Mouse (Mus musculus) adipose tissue, adult 10 weeks (tissue): ENCODE data around the gene Dhx30. TPM values are rescaled to one million over a fixed set of nuclear protein-coding genes. Genes with fewer than 3 reads are reported as not detected.

Experiments
- polyA plus RNA-seq: library from polyadenylated mRNA; stranded (reverse); fragments of 350-450 nt; fragmentation: Illumina TruSeq; extraction: RNeasy Lipid Tissue Mini Kit (QIAGEN cat#74804); gene quantifications from one replicate; pipeline ENCODE4 v1.2.3, GENCODE M21; 2014; ENCODE audit warnings: low read depth, low replicate concordance

The Dhx30 gene
- polyA plus RNA-seq = 48.3 TPM

DNA sequence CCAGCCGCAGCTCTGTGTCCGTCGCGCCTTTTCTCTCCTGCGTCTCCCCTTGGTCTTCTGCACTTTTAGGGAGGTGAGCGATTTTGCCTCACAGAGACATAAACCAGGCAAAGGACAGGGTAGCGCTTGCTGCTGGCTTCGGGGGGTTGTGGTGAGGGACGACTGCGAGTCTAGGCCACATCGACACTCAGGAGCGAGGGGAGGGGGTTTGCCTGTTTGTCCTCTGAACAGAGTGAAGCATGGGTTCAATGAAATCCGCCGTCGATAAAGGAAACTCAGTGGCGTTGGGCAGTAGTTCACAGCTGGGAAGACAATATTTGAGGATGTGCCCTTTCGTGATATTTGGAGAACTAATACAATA is at the start of gene Dhx30:
TSS of gene Dhx30 (minus strand) at position 52 of the 361 bp plus-strand sequence.

DNA sequence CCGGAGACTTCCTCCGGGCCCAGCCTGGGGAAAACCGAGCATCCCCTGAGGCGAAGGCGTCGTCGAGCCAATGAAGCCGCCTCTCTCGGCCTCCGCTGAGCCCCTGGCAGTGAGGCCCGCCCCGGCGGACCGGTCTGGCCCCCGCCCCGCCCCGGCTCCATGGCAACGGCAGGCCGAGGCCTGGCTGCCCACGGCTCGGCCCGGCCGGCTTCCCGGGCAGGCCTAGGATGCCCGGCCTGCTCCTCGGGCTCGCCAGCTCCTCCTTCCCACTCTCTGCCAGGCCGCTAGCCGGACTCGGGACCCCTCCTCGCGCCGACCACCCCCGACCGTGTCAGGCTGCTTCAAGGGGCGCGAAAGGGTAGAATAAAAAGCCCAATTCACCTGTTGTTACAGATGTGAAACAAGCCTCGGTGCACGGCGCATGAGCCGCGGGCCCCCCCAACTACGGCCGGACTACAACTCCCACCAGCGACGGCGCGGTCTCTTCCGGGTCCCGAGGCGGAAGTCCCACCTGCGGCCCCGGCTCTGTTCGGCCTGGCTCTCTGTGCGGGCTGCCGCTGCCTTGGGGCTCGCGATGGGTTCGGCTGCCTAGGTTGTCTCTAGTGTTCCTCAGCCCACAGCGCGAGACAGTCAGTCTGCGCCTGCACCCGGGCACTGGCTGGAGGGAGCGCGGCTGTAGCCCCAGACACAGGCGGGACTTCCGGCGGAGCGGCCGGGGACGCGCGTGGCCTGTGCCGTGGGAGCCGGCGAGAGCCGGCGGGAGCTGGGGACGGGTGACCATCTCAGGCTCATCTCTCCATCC is 452 bp downstream of the Dhx30 start, which contains the start of gene Smarcc1:
TSS of gene Smarcc1 (plus strand) at position 732 of the 802 bp plus-strand sequence.

Other genes starting within 250 kb of the Dhx30 start
- gene Cdc25a, start 242.3 kb downstream of the Dhx30 start, polyA plus RNA-seq = 6.6 TPM
- gene Map4, start 186.4 kb downstream of the Dhx30 start, polyA plus RNA-seq = 65.4 TPM
- 25.1 TPM for gene Smarcc1, start 122 bp downstream of the Dhx30 start, polyA plus RNA-seq
- 0.96 TPM for gene Cspg5, start 126.0 kb upstream of the Dhx30 start, polyA plus RNA-seq
- gene Elp6, start 187.3 kb upstream of the Dhx30 start, polyA plus RNA-seq = 7.6 TPM
- gene Scap, start 215.5 kb upstream of the Dhx30 start, polyA plus RNA-seq = 52.1 TPM